Mouse (Mus musculus) heart, adult 11 months (tissue): ENCODE measurements around the gene Zc3hav1l.

Source experiments
- DNase-seq: peaks from one replicate; pipeline ENCODE4 v3.0.0; 2022

The Zc3hav1l gene

DNA sequence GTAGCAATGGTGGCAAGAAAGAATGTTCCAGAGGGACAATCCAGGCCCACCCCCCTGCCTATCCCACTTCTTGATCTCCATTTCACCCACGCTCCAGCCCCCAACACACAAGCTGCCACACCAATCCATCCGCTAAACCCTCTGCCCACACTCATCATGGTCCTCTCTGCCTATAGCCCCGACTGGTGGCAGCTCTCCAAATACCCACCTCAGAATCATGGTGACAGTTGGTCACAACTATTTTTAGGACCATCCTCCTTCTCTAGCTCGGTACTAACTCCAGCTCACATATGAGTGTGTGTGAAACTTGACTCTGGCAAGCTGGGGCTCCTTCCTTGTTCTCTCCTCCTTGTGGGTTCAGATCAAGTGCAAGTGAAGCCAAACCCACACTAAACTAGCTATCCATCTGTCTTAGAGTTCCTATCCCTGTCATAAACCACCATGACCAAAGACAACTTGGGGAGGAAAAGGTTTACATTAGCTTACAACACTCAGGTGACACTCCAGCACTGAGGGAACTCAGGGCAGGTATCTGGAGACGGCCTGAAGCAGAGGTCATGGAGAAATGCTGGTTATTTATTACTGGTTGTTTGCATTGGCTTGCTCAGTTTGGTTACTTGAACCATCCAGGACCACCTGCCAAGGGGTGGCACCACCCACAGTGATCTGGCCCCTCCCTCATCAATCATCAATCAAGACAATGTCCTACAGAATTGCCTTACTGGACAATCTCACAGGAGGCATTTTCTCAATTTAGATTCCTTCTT lies 35.5 kb downstream of the Zc3hav1l start:
- no peak for DNase-seq

- DNase-seq = no peak
Measured at GRCm38 (mm10) chr6:38261877-38262276, 37.2 kb downstream of the Zc3hav1l start.

DNA sequence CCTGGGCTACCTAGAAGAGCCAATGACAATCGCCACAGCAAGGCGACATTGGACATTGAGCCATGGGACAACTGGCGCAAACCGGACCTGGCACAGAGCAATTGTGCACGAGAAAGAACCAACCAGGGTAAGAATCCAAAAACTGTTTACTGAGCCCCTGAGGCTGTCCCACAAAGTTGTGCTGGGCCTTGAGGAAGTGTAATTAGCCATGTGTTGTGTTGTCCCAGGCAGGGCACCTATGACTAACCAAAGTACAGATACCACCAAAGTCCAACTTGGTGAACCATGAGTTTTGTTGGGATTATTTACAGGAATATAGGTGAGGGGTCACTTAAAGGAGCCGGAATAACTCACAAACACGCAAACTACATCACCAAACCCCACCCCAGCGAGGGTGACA lies 41.6 kb downstream of the Zc3hav1l start:
- no peak for DNase-seq

DNA sequence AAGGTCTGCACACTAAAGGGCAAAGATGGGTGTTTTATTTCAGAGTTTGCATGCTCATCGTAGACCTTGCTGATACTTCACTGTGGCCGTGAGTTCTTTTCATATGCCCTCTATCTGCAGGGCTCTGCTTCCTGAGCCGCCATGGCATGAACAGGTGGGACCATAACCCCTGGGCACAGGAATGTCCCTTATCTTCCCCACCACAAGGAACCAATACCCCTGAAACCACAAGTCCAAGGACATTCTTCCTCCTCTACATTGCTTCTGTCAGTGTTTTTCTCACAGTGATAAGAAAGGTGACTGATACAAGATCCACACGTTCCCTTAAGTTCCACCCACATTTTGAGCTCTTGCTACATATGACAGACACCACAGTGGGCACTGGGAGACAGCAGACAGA lies 42.3 kb downstream of the Zc3hav1l start:
- DNase-seq = no peak

DNA sequence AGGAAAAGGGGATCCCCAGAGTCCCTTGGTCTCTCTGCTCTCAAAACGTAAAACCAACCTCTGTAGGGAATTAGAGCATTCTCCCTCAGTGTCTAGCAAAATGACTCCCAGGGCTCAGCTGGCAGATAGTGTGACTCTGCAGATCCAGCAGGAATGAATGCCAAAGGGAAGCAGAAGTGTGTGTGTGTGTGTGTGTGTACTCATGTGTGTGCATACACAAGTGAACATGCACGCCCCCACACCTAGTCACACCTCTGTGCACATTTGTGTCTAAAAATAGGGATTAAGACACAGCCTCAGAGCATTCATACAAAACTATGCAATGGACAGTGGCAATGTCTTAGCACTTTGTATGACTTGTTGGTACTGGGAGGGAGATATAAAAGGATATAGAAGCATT lies 43.3 kb downstream of the Zc3hav1l start:
- no peak for DNase-seq

- peak; percentile 98 for DNase-seq
Measured at GRCm38 (mm10) chr6:38253736-38254641, 45.1 kb downstream of the Zc3hav1l start, which contains the start of gene D630045J12Rik. Gene D630045J12Rik, minus strand, starts transcription at chr6:38254009.

GRCm38 (mm10) chr6:38252766-38253735 lies 46.0 kb downstream of the Zc3hav1l start:
- DNase-seq = no peak

- DNase-seq = no peak
Measured at GRCm38 (mm10) chr6:38252139-38252538, 46.9 kb downstream of the Zc3hav1l start.

GRCm38 (mm10) chr6:38251464-38251863 lies 47.6 kb downstream of the Zc3hav1l start:
- no peak for DNase-seq

GRCm38 (mm10) chr6:38247362-38247761 lies 51.7 kb downstream of the Zc3hav1l start:
- DNase-seq = no peak

GRCm38 (mm10) chr6:38244806-38245205 lies 54.3 kb downstream of the Zc3hav1l start:
- DNase-seq = no peak

GRCm38 (mm10) chr6:38244167-38244566 lies 54.9 kb downstream of the Zc3hav1l start:
- DNase-seq = no peak

DNA sequence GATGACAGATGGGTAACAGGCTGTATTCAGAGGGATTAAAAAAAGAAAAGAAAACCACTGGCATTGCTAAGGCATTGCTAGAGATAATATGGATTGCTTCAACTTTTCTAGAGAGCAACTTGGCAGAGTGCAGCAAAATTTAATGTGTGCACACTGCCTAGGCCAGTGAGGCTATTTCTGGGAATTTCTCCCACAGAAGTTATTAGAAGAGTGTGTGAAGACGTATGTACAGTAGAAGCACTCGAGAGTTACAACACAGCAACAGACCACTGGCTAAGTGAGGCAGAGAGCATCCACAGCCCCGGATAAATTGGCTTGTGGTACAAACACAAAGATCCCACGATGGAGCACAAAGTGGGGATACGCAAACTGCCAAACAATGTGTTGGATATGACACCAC lies 56.2 kb downstream of the Zc3hav1l start:
- DNase-seq = no peak

DNA sequence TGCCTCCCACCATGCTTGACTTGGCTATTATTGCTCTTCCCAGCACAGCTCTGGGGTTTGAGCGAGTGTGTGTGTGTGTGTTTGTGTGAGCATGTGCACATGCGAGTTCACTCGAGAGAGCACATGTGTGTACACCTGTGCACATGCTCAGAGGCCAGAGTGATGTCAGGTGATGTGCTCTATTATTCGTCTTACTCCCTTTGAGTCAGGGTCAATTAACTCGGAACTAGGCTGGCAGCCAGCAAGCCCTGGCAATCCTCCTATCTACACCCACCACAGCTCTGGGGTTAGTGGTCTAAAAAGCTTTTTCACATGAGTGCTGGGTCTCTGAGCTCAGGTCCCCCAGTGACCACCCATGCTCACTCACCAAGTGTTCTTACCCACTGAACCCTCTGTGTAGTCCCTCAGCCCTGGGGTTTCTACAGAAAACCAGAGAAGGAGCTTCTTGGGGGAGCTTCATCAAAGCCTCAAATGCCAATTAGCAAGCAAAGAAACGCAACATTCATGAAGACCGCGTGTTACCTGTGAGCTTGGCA lies 56.7 kb downstream of the Zc3hav1l start:
- no peak for DNase-seq

GRCm38 (mm10) chr6:38241508-38241907 lies 57.6 kb downstream of the Zc3hav1l start:
- no peak for DNase-seq

DNA sequence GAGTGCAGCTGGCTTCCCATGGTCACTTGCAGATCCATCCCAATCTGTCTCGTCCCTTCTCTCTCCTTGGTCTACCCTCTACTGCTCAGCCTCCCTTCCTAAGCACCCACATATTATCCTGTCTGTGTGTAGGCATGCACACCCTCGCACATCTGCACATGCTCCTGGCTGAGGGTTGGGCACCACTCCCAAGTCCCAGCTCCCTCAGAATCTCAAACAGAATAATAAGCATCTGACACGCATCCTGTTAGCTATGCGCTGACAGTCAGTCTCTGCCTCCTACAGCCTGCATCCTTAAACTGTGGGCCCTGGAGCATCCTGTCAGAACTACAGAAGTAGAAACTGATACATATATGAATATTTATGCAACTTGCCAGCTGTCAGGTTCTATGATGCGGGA lies 58.4 kb downstream of the Zc3hav1l start:
- DNase-seq = no peak

- no peak for DNase-seq
Measured at GRCm38 (mm10) chr6:38238382-38238781, 60.7 kb downstream of the Zc3hav1l start.
